Mouse (Mus musculus) heart, embryonic 14.5 days (tissue): ENCODE measurements around the gene Irak4. TPM values are rescaled to one million over a fixed set of nuclear protein-coding genes. Genes with fewer than 3 reads are reported as not detected.

Source experiments
- ATAC-seq: fragments of 200-750 bp; cut with Nextera tagmentation; 2 replicates; pipeline ENCODE4 v1.8.0; 2017; ENCODE audit warnings: low read depth, moderate TSS enrichment; ENCODE audit not compliant: insufficient number of reproducible peaks, insufficient read depth, low FRiP score
- H3K27ac ChIP-seq, 2 experiments: fragments of 200-500 bp in 1 of 2; fragments of 300-500 bp in 1 of 2; sonication (generic) in 1 of 2; replicated peaks in 1 of 2; 2 replicates each; pipeline ENCODE4 v1.5.1; 2012 to 2014; ENCODE audit warnings: low read depth in 2 of 2, low read length in 2 of 2, control low read depth in 1 of 2, mild to moderate bottlenecking in 1 of 2, mixed read lengths in 1 of 2; ENCODE audit not compliant: control insufficient read depth in 1 of 2, insufficient read depth in 1 of 2
- H3K27me3 ChIP-seq: fragments of 300-500 bp; sonication (generic); 2 replicates; pipeline ENCODE4 v1.6.1; 2014; ENCODE audit warnings: mild to moderate bottlenecking, low read length, control low read depth; ENCODE audit not compliant: control insufficient read depth, insufficient read depth
- H3K36me3 ChIP-seq: fragments of 300-500 bp; sonication (generic); 2 replicates; pipeline ENCODE4 v1.6.1; 2014; ENCODE audit warnings: mild to moderate bottlenecking, control low read depth, low read length, mixed read lengths; ENCODE audit not compliant: control insufficient read depth, insufficient read depth
- H3K4me1 ChIP-seq, 2 experiments: fragments of 200-500 bp in 1 of 2; fragments of 300-500 bp in 1 of 2; sonication (generic) in 1 of 2; 2 replicates each; pipeline ENCODE4 v1.6.1; 2012 to 2014; ENCODE audit warnings: low read length in 2 of 2, control low read depth in 1 of 2, mixed read lengths in 1 of 2; ENCODE audit not compliant: control insufficient read depth in 2 of 2, insufficient read depth in 2 of 2
- H3K4me2 ChIP-seq: fragments of 300-500 bp; sonication (generic); 2 replicates; pipeline ENCODE4 v1.6.1; 2014; ENCODE audit warnings: mild to moderate bottlenecking, low read length
- H3K4me3 ChIP-seq, 2 experiments: fragments of 200-500 bp in 1 of 2; fragments of 300-500 bp in 1 of 2; sonication (generic) in 1 of 2; 2 replicates each; pipeline ENCODE4 v1.5.1; 2012 to 2014; ENCODE audit warnings: low read length in 2 of 2, mild to moderate bottlenecking in 2 of 2, control low read depth in 1 of 2, low read depth in 1 of 2, moderate library complexity in 1 of 2; ENCODE audit not compliant: control insufficient read depth in 1 of 2, insufficient read depth in 1 of 2
- H3K9ac ChIP-seq: fragments of 300-500 bp; sonication (generic); 2 replicates; pipeline ENCODE4 v1.6.1; 2014; ENCODE audit warnings: mild to moderate bottlenecking, low read length
- H3K9me3 ChIP-seq: fragments of 300-500 bp; sonication (generic); 2 replicates; pipeline ENCODE4 v1.6.1; 2016; ENCODE audit warnings: low read length, control low read depth; ENCODE audit not compliant: control insufficient read depth
- WGBS: fragments of 180-500 bp; shearing (Covaris S2); extraction: QIAGEN DNeasy Blood & Tissue Kit; methylation state at CpG from one replicate; pipeline ENCODE4 v1.1.7; 2014; 5-methylcytosine and 5-hydroxymethylcytosine counted together
- polyA plus RNA-seq: library from polyadenylated mRNA; unstranded; fragments of >200 nt; fragmentation: Nextera tagmentation; extraction: Ambion mirVana; gene quantifications from 2 replicates; pipeline ENCODE4 v1.2.1, GENCODE M21; 2014

Irak4 gene
- polyA plus RNA-seq, 1 experiment from 2014 or later, result 3.8 TPM

DNA sequence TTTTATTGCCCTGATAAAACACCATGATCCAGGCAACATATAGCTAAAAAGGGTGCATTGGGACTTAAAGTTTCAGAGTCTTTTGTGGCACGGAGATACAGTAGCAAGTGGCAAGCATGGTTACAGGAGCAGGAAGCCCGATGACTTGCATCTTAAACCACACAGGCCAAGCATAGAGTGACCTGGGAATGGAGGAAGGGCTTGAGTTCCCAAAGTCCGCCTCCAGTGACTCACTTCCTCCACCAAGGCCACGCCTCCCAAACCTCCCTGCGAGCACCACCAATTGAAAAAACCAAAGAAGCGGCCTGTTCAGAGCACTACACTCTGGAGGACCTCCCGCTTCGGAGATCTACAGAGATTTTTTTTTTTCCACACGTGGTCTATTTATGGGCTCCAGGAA, 22.4 kb downstream of the Irak4 start:
- Histone ChIP-seq H3K36me3 (no peaks in the 10 kb centered on the region), H3K4me2 (no peak overlapping the region), H3K4me3 (no peak overlapping the region), H3K9ac (no peak overlapping the region), H3K27ac (no peak overlapping the region), H3K4me1 (no peaks in the 10 kb centered on the region), H3K9me3 (no peaks in the 10 kb centered on the region), H3K27me3 (no peaks in the 10 kb centered on the region)
- ATAC-seq, result no peak
- 77% methylated on average over 9 of the region's 9 CpGs for WGBS

DNA sequence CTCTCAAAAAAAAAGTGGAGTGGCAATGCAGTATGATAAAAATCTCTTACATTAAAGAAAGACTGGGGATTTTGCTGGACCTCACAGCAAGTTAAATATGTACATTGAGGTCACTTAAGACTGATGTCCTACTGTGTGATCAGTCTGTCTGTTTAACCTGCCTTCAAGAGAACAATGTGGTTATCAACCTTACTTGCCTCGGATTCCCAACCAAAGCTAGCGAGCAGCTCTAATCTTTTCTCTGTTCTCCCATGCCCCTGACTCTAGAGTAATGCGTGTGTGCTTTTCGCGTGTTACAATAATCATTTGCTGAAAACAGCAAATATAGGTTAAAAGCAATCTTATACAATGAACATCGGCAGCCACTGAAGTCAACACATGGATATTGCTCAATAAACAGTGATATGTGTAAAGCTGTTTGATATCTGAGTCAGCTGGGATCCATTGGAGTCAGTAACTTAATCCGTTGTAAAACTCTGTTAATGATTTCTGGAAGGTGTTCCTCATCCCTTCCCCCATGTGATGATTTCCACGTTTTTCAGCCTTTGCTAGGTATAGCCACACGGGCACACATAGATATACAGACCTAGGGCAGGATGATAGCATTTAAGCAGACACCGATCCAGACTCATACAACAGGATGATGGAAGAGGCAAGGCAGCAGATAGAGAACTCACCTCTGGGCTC, 25.2 kb downstream of the Irak4 start:
- 86% methylated on average over 10 of the region's 10 CpGs for WGBS
- Histone ChIP-seq H3K4me2 (no peak overlapping the region), H3K9ac (no peak overlapping the region), H3K4me3 (no peak overlapping the region), H3K4me1 (no peaks in the 10 kb centered on the region), H3K27me3 (no peaks in the 10 kb centered on the region), H3K27ac (no peak overlapping the region), H3K36me3 (no peaks in the 10 kb centered on the region), H3K9me3 (no peaks in the 10 kb centered on the region)
- no peak for ATAC-seq

DNA sequence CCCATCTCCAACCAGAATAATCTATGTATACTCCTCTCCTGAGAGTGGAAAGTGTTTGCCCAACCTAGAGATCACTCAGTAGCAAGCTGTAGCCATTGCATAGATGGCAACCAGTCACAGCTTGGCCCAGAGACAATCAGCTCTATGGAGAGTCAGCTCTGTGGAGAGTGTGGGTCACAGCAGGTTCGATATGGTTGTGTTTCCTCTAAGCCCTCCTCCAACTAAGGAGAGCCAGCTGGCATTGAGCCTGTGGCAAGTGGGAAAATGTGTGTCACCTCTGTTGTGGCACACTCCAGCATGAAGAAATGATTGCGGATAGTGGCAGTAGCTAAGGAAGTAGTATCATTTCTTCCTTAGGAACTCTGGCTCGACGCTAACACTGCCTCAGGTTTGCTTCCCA, 28.1 kb downstream of the Irak4 start:
- H3K4me1 ChIP-seq, result no peaks in the 10 kb centered on the region
- no peak overlapping the region for H3K9ac ChIP-seq
- no peak overlapping the region for H3K4me2 ChIP-seq
- 84% methylated on average over 4 of the region's 4 CpGs for WGBS
- no peaks in the 10 kb centered on the region for H3K9me3 ChIP-seq
- H3K36me3 ChIP-seq, result no peaks in the 10 kb centered on the region
- no peak overlapping the region for H3K4me3 ChIP-seq
- H3K27ac ChIP-seq, result no peak overlapping the region
- H3K27me3 ChIP-seq, result no peaks in the 10 kb centered on the region
- no peak for ATAC-seq

DNA sequence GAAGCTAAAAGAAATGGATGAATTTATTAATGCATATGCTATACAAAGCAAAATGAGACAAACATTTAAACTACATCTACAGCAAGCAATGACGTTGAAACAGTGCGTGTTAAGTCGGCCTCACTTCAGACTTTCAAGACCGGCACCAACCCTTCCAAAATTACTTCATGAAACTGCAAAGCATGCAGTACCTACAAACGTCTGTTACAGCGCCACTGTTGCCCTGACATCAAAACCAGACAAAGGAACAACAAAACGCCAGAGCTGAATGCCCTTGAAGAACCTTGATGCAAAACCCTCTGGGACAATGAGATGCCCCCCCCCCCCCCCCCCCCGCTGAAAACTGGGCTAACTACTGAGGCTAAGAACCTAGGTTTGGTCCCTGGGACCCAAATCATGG, 29.3 kb downstream of the Irak4 start:
- ATAC-seq, result no peak

DNA sequence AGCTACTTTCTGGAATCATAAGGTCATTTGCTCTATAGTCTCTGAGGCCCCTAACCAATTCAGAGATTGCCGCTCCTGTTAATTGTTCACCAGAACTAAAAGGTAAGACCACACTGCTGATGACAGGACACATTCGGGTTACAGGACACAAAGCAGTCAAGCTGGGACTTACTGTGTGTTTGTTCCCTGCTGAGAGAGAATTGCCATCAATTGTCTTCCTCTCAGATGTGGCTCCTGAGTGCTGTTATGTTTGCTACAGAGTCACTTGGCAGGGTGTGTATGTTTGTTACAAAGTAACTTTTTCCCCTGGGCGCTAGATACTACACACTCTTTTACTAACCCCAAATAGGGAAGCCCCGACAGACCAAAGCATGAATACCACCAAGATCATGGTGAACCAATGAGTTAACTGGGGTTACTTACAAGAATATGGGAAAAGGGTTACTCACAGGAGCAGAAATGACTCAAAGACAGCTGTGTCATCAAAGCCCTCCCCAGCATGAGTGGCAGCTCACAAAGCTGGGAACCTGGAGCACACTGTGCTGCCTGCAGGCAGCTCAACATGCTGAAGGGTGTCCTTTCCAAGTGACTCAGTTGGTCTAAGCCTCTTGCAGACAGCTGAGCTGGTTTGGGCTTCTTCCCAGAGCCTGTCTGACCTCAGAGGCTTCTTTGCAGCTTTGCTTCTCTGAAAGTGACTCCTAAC, 31.3 kb downstream of the Irak4 start:
- WGBS, result 73% methylated on average over 4 of the region's 4 CpGs
- ATAC-seq, result no peak
- no peaks in the 10 kb centered on the region for H3K9me3 ChIP-seq
- H3K27ac ChIP-seq, result no peak overlapping the region
- H3K4me2 ChIP-seq, result no peak overlapping the region
- no peaks in the 10 kb centered on the region for H3K4me1 ChIP-seq
- H3K36me3 ChIP-seq, result peaks cover 17% of the 10 kb centered on the region
- H3K27me3 ChIP-seq, result no peaks in the 10 kb centered on the region
- H3K4me3 ChIP-seq, result no peak overlapping the region
- no peak overlapping the region for H3K9ac ChIP-seq

More for the DNA sequence above, 29.3 kb downstream of the Irak4 start:
- WGBS, result 62% methylated on average over 8 of the region's 8 CpGs
- Histone ChIP-seq H3K27ac (no peak overlapping the region), H3K4me2 (no peak overlapping the region), H3K4me3 (no peak overlapping the region), H3K9me3 (no peaks in the 10 kb centered on the region), H3K9ac (no peak overlapping the region), H3K4me1 (no peaks in the 10 kb centered on the region), H3K36me3 (no peaks in the 10 kb centered on the region), H3K27me3 (no peaks in the 10 kb centered on the region)

DNA sequence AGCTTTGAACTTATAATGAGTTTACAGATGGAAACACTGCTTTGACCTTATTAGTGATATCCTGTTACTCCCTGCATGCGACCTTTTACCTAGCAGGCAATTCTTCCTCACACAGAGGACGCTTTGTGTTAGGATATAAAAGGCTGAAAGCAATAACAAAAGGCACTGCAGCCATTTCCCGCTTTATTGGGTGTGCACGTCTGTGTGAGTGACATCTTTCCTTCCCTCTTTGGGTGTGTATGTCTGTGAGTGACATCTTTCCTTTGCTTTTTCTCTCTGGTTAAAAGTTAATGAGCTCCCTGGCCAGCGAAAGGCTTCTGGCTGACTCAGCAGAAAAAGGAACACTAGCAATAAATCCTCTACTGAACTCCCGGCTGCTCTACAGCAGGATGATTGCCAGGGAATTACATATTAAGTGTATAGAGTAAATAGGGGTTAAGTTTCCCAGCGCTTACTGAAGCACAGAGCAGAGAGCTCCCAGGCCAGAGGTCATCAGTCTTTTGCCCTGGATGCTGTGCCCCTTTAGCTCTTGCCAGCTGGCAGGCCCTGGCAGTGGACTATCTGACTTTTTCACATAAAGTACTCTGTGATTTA, 38.7 kb downstream of the Irak4 start:
- H3K27me3 ChIP-seq, result no peaks in the 10 kb centered on the region
- peaks cover 86% of the 10 kb centered on the region for H3K36me3 ChIP-seq
- H3K4me2 ChIP-seq, result no peak overlapping the region
- 89% methylated on average over 7 of the region's 7 CpGs for WGBS
- ATAC-seq, result no peak
- H3K27ac ChIP-seq, result no peak overlapping the region
- H3K9me3 ChIP-seq, result no peaks in the 10 kb centered on the region
- no peaks in the 10 kb centered on the region for H3K4me1 ChIP-seq
- no peak overlapping the region for H3K4me3 ChIP-seq
- H3K9ac ChIP-seq, result no peak overlapping the region

DNA sequence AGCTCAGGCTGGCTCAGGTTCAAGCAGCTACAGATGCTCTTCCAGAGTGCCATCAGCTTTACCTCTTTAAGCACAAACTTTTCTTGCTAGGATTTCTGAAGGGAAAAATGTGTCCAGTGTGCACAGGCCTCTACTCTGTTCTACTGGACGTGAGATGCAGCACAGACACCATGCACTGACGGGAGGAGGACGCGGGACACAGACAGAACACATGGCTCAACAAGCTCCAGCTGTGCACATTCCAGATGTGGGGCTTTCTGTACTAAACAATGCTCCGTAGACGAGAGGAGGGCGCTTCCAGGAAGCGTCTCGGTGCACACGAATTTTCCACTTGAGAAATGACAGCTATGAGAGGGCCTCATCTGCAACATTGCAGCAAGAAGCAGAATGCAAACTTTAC, 39.7 kb downstream of the Irak4 start:
- Histone ChIP-seq H3K4me3 (no peak overlapping the region), H3K9ac (no peak overlapping the region), H3K9me3 (no peaks in the 10 kb centered on the region), H3K27ac (no peak overlapping the region), H3K4me2 (no peak overlapping the region), H3K4me1 (peaks cover 0 to 3% of the 10 kb centered on the region in 2 experiments; a peak in 1 of 4 replicates), H3K36me3 (peaks cover 84% of the 10 kb centered on the region), H3K27me3 (no peaks in the 10 kb centered on the region)
- WGBS, result 89% methylated on average over 10 of the region's 10 CpGs
- ATAC-seq, result no peak
